Mouse (Mus musculus) limb, embryonic 14.5 days (tissue): ENCODE measurements at regions not wholly inside any gene's neighbourhood (a gene's known extent, or its start where the extent isn't known, plus 50 kb on each side); places are given as distances from the start of the nearest gene placed in this dataset.

ENCODE experiments used
- ATAC-seq: fragments of 200-750 bp; cut with Nextera tagmentation; 2 replicates; pipeline ENCODE4 v1.8.0; 2017; ENCODE audit warnings: low read depth, moderate number of reproducible peaks, moderate TSS enrichment; ENCODE audit not compliant: low FRiP score
- DNase-seq: peaks from one replicate; pipeline ENCODE4 v3.0.0-alpha.2; 2015; ENCODE audit warnings: low spot score
- H3K27ac ChIP-seq: fragments of 300-500 bp; sonication (generic); replicated peaks from 2 replicates; pipeline ENCODE4 v1.5.1; 2014; ENCODE audit warnings: low read depth, mild to moderate bottlenecking, low read length, moderate library complexity, mixed read lengths
- H3K27me3 ChIP-seq: fragments of 300-500 bp; sonication (generic); 2 replicates; pipeline ENCODE4 v1.6.1; 2014; ENCODE audit warnings: low read length, mixed read lengths; ENCODE audit not compliant: control insufficient read depth, insufficient read depth
- H3K36me3 ChIP-seq: fragments of 300-500 bp; sonication (generic); 2 replicates; pipeline ENCODE4 v1.6.1; 2014; ENCODE audit warnings: mild to moderate bottlenecking, low read length, moderate library complexity, mixed read lengths; ENCODE audit not compliant: control insufficient read depth, insufficient read depth
- H3K4me1 ChIP-seq: fragments of 300-500 bp; sonication (generic); 2 replicates; pipeline ENCODE4 v1.6.1; 2014; ENCODE audit warnings: antibody characterized with exemption, low read length, mixed read lengths; ENCODE audit not compliant: control insufficient read depth, insufficient read depth
- H3K4me2 ChIP-seq: fragments of 300-500 bp; sonication (generic); replicated peaks from 2 replicates; pipeline ENCODE4 v1.6.1; 2014; ENCODE audit warnings: low read depth, mild to moderate bottlenecking, low read length, moderate library complexity; ENCODE audit not compliant: severe bottlenecking
- H3K4me3 ChIP-seq: fragments of 300-500 bp; sonication (generic); replicated peaks from 2 replicates; pipeline ENCODE4 v1.5.1; 2014; ENCODE audit warnings: low read length
- H3K9ac ChIP-seq: fragments of 300-500 bp; sonication (generic); 2 replicates; pipeline ENCODE4 v1.6.1; 2014; ENCODE audit warnings: mild to moderate bottlenecking, low read depth, low read length, moderate library complexity; ENCODE audit not compliant: severe bottlenecking
- H3K9me3 ChIP-seq: fragments of 300-500 bp; sonication (generic); 2 replicates; pipeline ENCODE4 v1.6.1; 2016; ENCODE audit warnings: low read length; ENCODE audit not compliant: control insufficient read depth
- POLR2A ChIP-seq: fragments of 200-500 bp; IDR thresholded peaks from 2 replicates; pipeline ENCODE4 v1.8.0; 2012; ENCODE audit warnings: inconsistent platforms, mild to moderate bottlenecking, moderate library complexity, borderline replicate concordance; ENCODE audit not compliant: insufficient read depth, insufficient read length; ENCODE audit errors: extremely low read depth
- WGBS: fragments of 180-500 bp; shearing (Covaris S2); extraction: QIAGEN DNeasy Blood & Tissue Kit; methylation state at CpG from one replicate; pipeline ENCODE4 v1.1.7; 2014; 5-methylcytosine and 5-hydroxymethylcytosine counted together

DNA sequence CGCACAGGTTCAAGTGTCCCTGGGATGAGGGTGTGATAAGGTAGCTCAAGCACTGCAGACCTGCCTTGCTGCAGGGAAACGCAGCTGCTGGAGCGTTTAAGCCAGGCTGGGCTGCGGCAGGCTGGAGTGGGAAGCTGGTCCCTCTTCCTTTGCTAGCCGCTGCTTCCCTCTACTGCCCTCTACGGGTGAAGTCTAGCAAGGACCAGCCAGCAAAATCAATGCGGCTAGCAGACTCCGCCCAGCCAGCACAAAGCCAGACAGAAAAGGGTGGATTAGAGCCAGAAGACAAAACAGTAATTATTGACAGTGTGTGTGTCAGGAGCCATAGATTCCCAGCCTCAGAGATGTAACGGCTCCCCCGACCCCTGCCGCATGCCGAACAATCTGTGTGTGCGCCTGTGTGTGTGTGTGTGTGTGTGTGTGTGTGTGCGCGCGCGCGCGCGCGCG lies 111.8 kb upstream of the Med14 start:
- 57% methylated on average over 21 of the region's 22 CpGs for WGBS
- Histone ChIP-seq H3K27ac (no peak overlapping the region), H3K4me2 (peak overlapping the region; percentile 41), H3K27me3 (no peaks in the 10 kb centered on the region), H3K9me3 (no peaks in the 10 kb centered on the region), H3K4me3 (peak overlapping the region; percentile 29), H3K9ac (no peak overlapping the region), H3K4me1 (no peaks in the 10 kb centered on the region), H3K36me3 (no peaks in the 10 kb centered on the region)
- peak; percentile 77 for DNase-seq
- TF ChIP-seq POLR2A, result no peak
- peak; percentile 80 for ATAC-seq

DNA sequence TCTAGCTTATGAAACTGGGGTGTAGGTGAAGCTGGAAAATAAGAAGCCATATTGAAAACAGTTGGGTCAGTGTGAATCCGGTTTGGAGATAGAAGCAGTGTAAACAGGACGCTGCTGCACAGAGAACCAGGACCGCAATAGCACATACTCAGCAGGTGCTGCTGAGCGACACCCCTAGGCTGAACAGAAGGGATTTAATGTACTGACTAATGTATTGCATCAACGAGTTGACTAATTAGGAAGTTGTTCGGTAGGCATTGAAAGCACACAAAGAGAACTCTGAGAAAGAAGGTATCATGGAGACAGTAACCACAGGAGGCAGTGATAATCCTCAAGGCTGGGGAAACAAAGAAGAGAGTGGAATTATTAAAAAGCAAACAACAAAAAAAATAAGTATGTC lies 111.4 kb upstream of the Med14 start:
- peak overlapping the region; percentile 41 for H3K4me2 ChIP-seq
- TF ChIP-seq POLR2A, result no peak
- no peaks in the 10 kb centered on the region for H3K9me3 ChIP-seq
- H3K9ac ChIP-seq, result no peak overlapping the region
- no peak for ATAC-seq
- no peak overlapping the region for H3K27ac ChIP-seq
- H3K27me3 ChIP-seq, result no peaks in the 10 kb centered on the region
- DNase-seq, result no peak
- WGBS, result 44% methylated on average over 6 of the region's 6 CpGs
- no peaks in the 10 kb centered on the region for H3K36me3 ChIP-seq
- peak overlapping the region; percentile 29 for H3K4me3 ChIP-seq
- H3K4me1 ChIP-seq, result no peaks in the 10 kb centered on the region

DNA sequence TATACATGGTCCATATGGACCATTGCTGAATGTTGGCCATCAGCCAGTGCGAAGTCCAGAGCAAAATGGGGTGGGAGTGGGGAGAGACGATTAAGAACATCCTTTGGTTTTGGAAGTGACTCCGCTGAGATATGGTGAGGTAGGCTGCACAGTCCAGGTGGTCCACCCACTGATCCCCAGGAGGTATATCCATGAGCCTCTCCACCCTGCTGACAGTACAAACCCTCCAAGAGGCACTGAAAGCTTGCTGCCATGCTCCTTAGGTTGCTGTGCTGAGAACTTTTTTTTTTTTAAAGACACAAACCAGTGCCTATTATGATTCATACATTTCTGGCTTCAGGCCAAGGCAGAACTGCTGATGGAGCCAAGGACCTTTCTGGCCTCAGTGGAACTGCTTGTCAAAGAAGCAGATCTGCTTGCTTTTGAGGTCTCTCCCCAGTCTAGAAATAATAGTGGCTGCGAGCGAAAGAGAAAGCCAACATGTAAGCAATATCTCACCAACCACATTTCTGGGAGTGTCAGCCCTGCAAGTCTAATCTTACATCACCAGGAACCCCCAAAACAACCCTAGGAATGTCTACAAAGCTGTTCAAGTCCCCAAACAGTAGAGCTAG lies 105.1 kb upstream of the Med14 start:
- Histone ChIP-seq H3K4me1 (no peaks in the 10 kb centered on the region), H3K4me3 (no peak overlapping the region), H3K9ac (no peak overlapping the region), H3K4me2 (no peak overlapping the region), H3K27me3 (no peaks in the 10 kb centered on the region), H3K9me3 (no peaks in the 10 kb centered on the region), H3K27ac (no peak overlapping the region), H3K36me3 (no peaks in the 10 kb centered on the region)
- ATAC-seq, result no peak
- DNase-seq, result no peak
- no peak for TF ChIP-seq POLR2A
- 89% methylated on average over 5 of the region's 5 CpGs for WGBS

DNA sequence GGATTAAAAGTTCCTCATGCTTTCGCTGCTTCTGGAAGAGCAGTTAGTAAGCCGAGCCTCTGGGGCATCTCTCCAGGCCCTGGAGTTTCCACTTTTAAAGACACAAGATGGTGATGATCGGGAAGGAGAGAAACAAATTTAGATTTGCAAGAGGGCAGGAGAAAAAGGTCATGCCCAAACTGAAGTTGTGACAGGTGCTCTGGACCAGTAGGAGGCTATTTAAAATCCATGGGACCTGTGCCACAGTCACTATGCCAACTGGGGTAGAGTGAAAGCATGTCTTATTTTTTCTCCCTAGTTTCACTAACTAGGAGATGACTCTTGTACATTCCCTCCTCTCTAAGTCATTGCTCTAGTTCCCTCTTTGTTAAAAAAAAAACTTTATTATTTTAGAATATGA lies 104.3 kb upstream of the Med14 start:
- Histone ChIP-seq H3K36me3 (no peaks in the 10 kb centered on the region), H3K9ac (no peak overlapping the region), H3K4me2 (no peak overlapping the region), H3K27me3 (no peaks in the 10 kb centered on the region), H3K4me3 (no peak overlapping the region), H3K4me1 (no peaks in the 10 kb centered on the region), H3K27ac (no peak overlapping the region), H3K9me3 (no peaks in the 10 kb centered on the region)
- TF ChIP-seq POLR2A, result no peak
- DNase-seq, result no peak
- ATAC-seq, result no peak
- 86% methylated on average over 3 of the region's 3 CpGs for WGBS

DNA sequence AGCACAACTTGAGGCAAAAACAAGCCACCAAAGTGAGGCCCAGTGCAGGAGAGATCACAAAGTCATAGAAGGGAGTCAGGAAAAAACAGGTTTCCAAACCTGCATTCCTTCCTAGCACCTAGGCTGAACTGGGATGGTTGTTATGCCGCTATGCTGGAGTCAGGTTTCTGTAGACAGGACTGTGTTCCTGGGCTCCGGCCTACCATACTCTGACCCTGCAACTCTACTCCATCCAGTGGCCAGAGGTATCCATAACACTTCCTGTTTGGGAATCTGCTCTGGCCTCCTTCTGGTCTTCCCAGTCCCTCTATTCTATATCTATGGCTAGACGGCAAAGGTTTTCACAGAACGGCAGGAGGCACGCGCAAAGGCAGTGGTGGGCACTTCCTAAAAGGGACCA lies 98.3 kb upstream of the Med14 start:
- no peak overlapping the region for H3K27ac ChIP-seq
- no peak for DNase-seq
- no peak overlapping the region for H3K4me3 ChIP-seq
- 69% methylated on average over 6 of the region's 6 CpGs for WGBS
- H3K9ac ChIP-seq, result no peak overlapping the region
- no peaks in the 10 kb centered on the region for H3K4me1 ChIP-seq
- no peak for TF ChIP-seq POLR2A
- H3K9me3 ChIP-seq, result no peaks in the 10 kb centered on the region
- H3K4me2 ChIP-seq, result no peak overlapping the region
- H3K27me3 ChIP-seq, result no peaks in the 10 kb centered on the region
- ATAC-seq, result no peak
- H3K36me3 ChIP-seq, result no peaks in the 10 kb centered on the region

DNA sequence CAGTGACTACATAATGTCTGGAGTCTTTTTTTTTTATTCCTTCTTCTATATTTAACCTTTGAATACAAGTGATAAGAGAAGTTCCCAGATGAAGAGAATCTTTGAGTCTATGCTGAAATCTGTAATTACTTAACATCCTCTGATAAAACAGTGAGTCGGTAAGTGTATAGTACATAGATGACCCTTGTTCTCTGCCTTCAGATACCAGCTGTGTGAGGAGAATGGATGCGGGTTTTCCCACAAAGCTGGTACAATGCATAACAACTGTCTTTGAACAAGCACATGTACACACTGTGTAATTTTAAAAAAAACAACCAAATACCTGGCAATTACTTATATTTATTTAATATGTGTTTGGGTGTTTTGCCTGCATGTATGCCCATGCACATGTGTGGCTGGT lies 96.9 kb upstream of the Med14 start:
- ATAC-seq, result no peak
- no peak overlapping the region for H3K4me2 ChIP-seq
- no peak for DNase-seq
- no peak for TF ChIP-seq POLR2A
- no peaks in the 10 kb centered on the region for H3K36me3 ChIP-seq
- WGBS, result 83% methylated on average over 2 of the region's 2 CpGs
- no peak overlapping the region for H3K27ac ChIP-seq
- H3K9me3 ChIP-seq, result no peaks in the 10 kb centered on the region
- no peak overlapping the region for H3K4me3 ChIP-seq
- H3K4me1 ChIP-seq, result no peaks in the 10 kb centered on the region
- no peaks in the 10 kb centered on the region for H3K27me3 ChIP-seq
- H3K9ac ChIP-seq, result no peak overlapping the region
